Mouse (Mus musculus) left cerebral cortex, postnatal 10 days (tissue): Measurements from ENCODE around the gene Armc9. TPM values are rescaled to one million over a fixed set of nuclear protein-coding genes. Genes with fewer than 3 reads are reported as not detected.
A peak's percentile ranks its signal among the peaks of the same experiment; 100 is the strongest.

Experiments used
- DNase-seq, 2 experiments: peaks; one replicate each; pipeline ENCODE4 v3.0.0; 2021 to 2022; ENCODE audit warnings: low spot score in 2 of 2, mixed read lengths in 1 of 2; ENCODE audit errors: extremely low spot score in 1 of 2
- intact Hi-C: fragments of 180-260 bp; cut with DNase I; formaldehyde crosslinking; loops from one replicate; pipeline ENCODE4 v1.15.1; 2025
- total RNA-seq, 2 experiments: library from RNA; stranded (reverse); gene quantifications; 2 replicates each; pipeline ENCODE4 v1.2.3; 2021

Gene Armc9
- total RNA-seq, 2 experiments from 2014 or later, result 40.7 to 45.7 TPM

GRCm38 (mm10) chr1:86211498-86211897, 56.9 kb downstream of the Armc9 start:
- intact Hi-C loops, result no loop called here
- no peak for DNase-seq

GRCm38 (mm10) chr1:86212731-86213130, 58.2 kb downstream of the Armc9 start:
- intact Hi-C loops, result no loop called here

GRCm38 (mm10) chr1:86214158-86214557, 59.6 kb downstream of the Armc9 start:
- peak; percentile 78 to 82 for DNase-seq
- intact Hi-C loops, result loop anchor here (2.0 kb wide), 1 partner anchor 125 kb away; no protein-coding TSS in a partner anchor

More at GRCm38 (mm10) chr1:86212731-86213130, 58.2 kb downstream of the Armc9 start:
- no peak for DNase-seq

- no peak for DNase-seq
- intact Hi-C loops, result loop anchor here (2.0 kb wide), 1 partner anchor 124 kb away; no protein-coding TSS in a partner anchor
Measured at GRCm38 (mm10) chr1:86215297-86215696, 60.7 kb downstream of the Armc9 start.

GRCm38 (mm10) chr1:86216412-86216811, 61.8 kb downstream of the Armc9 start:
- intact Hi-C loops, result no loop called here

GRCm38 (mm10) chr1:86217976-86218375, 63.4 kb downstream of the Armc9 start:
- intact Hi-C loops, result no loop called here
- no peak for DNase-seq

More at GRCm38 (mm10) chr1:86216412-86216811, 61.8 kb downstream of the Armc9 start:
- DNase-seq, result no peak

DNA sequence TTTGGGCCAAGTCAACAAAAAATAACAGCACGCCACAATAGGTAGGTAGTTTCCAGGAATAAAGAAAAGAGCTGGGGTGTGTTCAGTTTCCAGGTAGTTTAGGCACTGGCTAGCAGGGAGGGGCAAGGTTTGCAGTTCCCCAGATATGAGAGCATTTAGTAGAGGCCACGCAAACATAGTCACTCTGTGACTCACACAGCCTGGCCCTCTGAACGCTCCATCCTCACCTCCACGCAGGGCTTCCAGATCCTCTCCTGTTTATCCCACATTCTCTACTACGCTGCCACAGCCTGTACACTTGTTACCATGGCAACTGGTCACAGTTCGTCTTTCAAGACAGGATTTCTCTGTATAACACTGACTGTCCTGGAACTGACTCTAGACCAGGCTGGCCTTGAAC, 70.6 kb downstream of the Armc9 start:
- DNase-seq, result no peak
- intact Hi-C loops, result no loop called here

DNA sequence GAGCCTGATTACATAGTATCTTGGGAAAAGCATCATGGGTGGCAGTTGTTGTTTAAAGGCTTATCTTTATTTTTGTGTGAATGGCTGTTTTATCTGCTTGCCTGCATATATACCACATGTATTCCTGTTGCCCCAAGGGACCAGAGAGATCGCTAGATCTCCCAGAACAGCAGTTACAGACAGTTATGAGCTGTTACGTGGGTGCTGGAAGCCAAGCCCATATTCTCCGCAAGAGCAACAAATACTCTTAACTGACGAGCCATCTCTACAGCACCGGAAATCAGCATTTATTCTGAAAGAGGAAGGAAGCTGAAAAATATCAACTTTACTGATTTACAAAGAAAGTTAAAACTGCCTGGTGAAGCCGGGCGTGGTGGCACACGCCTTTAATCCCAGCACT, 74.1 kb downstream of the Armc9 start:
- intact Hi-C loops, result no loop called here

GRCm38 (mm10) chr1:86229184-86229829, 74.7 kb downstream of the Armc9 start:
- intact Hi-C loops, result no loop called here
- no peak for DNase-seq

More for the DNA sequence above, 74.1 kb downstream of the Armc9 start:
- no peak for DNase-seq

- intact Hi-C loops, result no loop called here
- DNase-seq, result no peak
Measured at GRCm38 (mm10) chr1:86232631-86233030, 78.1 kb downstream of the Armc9 start.

GRCm38 (mm10) chr1:86233808-86234207, 79.2 kb downstream of the Armc9 start:
- intact Hi-C loops, result no loop called here
- no peak for DNase-seq

DNA sequence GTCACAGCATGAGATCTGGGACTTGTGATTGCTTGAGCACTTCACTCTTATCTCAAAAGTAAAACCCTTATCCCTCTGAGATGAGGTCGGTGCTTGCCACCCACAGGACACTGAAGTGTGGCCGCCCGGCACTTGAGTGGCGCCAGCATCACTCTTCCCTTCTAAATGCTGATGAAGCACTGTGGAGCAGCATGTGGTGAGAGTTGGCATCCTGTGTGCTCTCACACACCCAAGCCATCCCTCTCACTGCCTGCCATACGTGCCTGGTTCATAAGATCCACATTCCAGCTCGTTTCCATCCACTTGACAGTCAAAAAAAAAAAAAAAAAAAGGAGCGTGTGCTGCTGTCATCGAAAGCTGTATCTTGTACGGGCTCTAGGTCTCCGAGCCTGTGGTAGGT, 80.5 kb downstream of the Armc9 start:
- intact Hi-C loops, result no loop called here
- no peak for DNase-seq

DNA sequence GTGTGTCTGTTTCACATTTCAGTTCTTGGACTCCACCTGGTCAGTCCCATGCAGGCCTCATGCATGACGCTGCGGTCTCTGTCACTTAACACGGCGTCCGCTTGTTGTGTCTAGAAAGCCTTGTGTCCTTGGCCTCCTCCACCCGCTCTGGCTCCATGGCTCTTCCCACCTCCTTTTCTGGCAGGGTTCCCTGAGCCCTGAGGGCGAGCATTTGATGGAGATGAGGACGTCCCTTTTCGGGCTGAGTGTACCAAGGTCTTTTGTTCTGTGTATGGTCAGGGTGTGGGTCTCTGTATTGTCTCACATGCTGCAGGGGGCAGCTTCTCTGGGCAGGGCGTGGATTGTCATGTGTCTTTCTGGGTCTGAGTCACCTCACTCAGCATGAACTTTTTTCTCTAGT, 81.9 kb downstream of the Armc9 start:
- intact Hi-C loops, result no loop called here
- DNase-seq, result peak in 1 of 2 experiments; percentile 30

GRCm38 (mm10) chr1:86239010-86239409, 84.4 kb downstream of the Armc9 start:
- intact Hi-C loops, result no loop called here
- DNase-seq, result no peak

DNA sequence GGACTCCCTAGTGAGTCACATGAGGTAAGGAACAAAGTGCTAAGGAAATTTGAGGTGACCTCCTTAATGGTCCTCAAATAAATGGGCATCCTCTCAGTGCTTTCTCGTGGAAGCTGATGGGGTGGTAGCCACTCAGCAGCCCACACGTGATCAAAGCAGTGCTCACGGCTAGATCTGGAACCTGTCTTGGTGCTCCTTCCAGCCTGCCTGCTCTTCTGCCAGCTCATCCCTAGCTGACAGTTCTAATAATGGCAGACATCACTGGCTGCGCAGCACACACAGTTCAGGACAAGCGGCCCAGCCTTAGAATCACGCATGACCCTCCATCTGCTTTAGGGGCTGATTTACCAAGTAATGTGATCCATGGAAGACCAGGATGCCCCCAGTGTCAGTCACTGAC, 85.3 kb downstream of the Armc9 start:
- intact Hi-C loops, result no loop called here
- DNase-seq, result no peak

- intact Hi-C loops, result no loop called here
- DNase-seq, result no peak
Measured at GRCm38 (mm10) chr1:86240959-86241358, 86.4 kb downstream of the Armc9 start.

- DNase-seq, result no peak
- intact Hi-C loops, result no loop called here
Measured at GRCm38 (mm10) chr1:86243490-86243889, 88.9 kb downstream of the Armc9 start.

GRCm38 (mm10) chr1:86245301-86246085, 90.9 kb downstream of the Armc9 start:
- no peak for DNase-seq

GRCm38 (mm10) chr1:86253410-86253809, 98.8 kb downstream of the Armc9 start:
- DNase-seq, result no peak
- intact Hi-C loops, result no loop called here

More at GRCm38 (mm10) chr1:86245301-86246085, 90.9 kb downstream of the Armc9 start:
- intact Hi-C loops, result no loop called here

DNA sequence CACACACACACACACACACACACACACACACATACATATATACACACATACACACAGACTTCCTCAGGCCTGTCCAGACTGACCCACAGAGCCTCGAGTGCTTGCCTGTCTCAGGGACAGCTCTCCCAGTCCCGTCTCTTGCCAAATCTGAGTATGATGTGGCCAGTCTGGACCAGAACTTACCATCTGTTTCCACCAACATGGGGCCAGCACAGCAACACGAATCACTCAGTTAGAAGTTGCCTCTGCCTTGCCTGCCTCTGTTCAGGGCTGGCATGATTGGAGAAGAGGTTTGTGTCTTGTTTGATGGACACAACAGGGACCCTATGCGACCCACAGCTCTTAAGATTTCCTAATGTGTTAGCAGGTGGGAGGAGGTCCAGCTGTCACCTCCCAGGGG, 101.7 kb downstream of the Armc9 start:
- intact Hi-C loops, result no loop called here
- no peak for DNase-seq
